Mouse (Mus musculus) neural tube, embryonic 13.5 days (tissue): ENCODE data around the gene Gtpbp2. TPM values are rescaled to one million over a fixed set of nuclear protein-coding genes. Genes with fewer than 3 reads are reported as not detected.

Source experiments
- ATAC-seq: fragments of 200-750 bp; cut with Nextera tagmentation; 2 replicates; pipeline ENCODE4 v1.8.0; 2017; ENCODE audit warnings: low read depth, mild to moderate bottlenecking, moderate TSS enrichment, moderate library complexity
- H3K27ac ChIP-seq: fragments of 300-500 bp; sonication (generic); replicated peaks from 2 replicates; pipeline ENCODE4 v1.5.1; 2015; ENCODE audit warnings: moderate library complexity, mild to moderate bottlenecking, inconsistent platforms
- H3K27me3 ChIP-seq: fragments of 300-500 bp; sonication (generic); 2 replicates; pipeline ENCODE4 v1.6.1; 2015; ENCODE audit warnings: mild to moderate bottlenecking, inconsistent platforms
- H3K36me3 ChIP-seq: fragments of 300-500 bp; sonication (generic); 2 replicates; pipeline ENCODE4 v1.6.1; 2015; ENCODE audit warnings: mild to moderate bottlenecking, inconsistent platforms
- H3K4me1 ChIP-seq: fragments of 300-500 bp; sonication (generic); replicated peaks from 2 replicates; pipeline ENCODE4 v1.6.1; 2015; ENCODE audit warnings: inconsistent platforms
- H3K4me2 ChIP-seq: fragments of 300-500 bp; sonication (generic); 2 replicates; pipeline ENCODE4 v1.6.1; 2015; ENCODE audit warnings: inconsistent platforms, mild to moderate bottlenecking, moderate library complexity
- H3K4me3 ChIP-seq: fragments of 300-500 bp; sonication (generic); 2 replicates; pipeline ENCODE4 v1.5.1; 2015; ENCODE audit warnings: mild to moderate bottlenecking, inconsistent platforms
- H3K9ac ChIP-seq: fragments of 300-500 bp; sonication (generic); 2 replicates; pipeline ENCODE4 v1.6.1; 2015; ENCODE audit warnings: moderate library complexity, mild to moderate bottlenecking, inconsistent platforms
- H3K9me3 ChIP-seq: fragments of 300-500 bp; sonication (generic); 2 replicates; pipeline ENCODE4 v1.6.1; 2016; ENCODE audit warnings: inconsistent platforms
- WGBS: fragments of 180-500 bp; shearing (Covaris S2); methylation state at CpG from one replicate; pipeline ENCODE4 v1.1.7; 2015; 5-methylcytosine and 5-hydroxymethylcytosine counted together
- polyA plus RNA-seq: library from polyadenylated mRNA; unstranded; fragments of >200 nt; fragmentation: Nextera tagmentation; extraction: Ambion mirVana; gene quantifications from 2 replicates; pipeline ENCODE4 v1.2.1, GENCODE M21; 2015

The Gtpbp2 gene
- polyA plus RNA-seq, 1 experiment from 2014 or later = 35.9 TPM

DNA sequence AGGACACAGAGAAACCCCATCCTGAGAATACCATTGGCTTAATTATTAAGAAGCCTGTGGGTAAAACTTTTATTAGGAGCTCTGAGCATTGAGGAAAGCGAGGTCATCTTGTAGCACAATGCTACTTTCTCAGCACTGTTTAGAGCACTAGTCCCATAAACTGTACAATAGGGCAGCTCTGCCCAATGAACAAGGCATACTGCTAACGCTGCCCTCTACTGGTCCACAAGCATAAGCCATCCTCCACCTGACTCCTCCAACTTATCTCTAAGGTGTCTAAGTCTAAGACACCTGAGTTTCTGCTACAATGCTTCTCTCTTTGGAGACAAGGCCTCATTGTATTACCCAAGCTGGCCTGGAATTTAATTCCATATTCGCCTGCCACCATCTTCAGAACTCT lies 9.7 kb downstream of the Gtpbp2 start:
- Histone ChIP-seq H3K4me1 (no peaks in the 10 kb centered on the region), H3K9ac (no peak overlapping the region), H3K9me3 (no peaks in the 10 kb centered on the region), H3K4me3 (no peak overlapping the region), H3K27ac (no peak overlapping the region), H3K27me3 (no peaks in the 10 kb centered on the region), H3K36me3 (peaks cover 78% of the 10 kb centered on the region), H3K4me2 (no peak overlapping the region)
- no peak for ATAC-seq
- WGBS = 74% methylated on average over 3 of the region's 3 CpGs

DNA sequence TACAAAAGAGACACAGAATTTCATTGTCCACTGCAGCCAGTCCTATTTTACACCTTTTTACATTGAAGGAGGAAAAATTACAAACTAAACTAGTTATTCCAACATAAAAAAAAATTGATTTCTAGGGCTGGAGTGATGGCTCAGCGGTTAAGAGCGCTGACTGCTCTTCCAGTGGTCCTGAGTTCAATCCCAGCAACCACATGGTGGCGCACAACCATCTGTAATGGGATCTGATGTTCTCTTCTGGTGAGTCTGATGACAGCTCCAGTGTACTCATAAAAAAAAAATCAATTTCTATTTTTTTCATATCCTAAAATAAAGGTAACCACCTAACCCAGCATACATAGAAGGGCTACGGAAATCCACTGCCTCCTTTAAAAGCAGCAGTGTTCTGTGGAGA lies 21.4 kb downstream of the Gtpbp2 start:
- H3K4me2 ChIP-seq = no peak overlapping the region
- H3K27me3 ChIP-seq = no peaks in the 10 kb centered on the region
- no peak overlapping the region for H3K9ac ChIP-seq
- no peak overlapping the region for H3K4me3 ChIP-seq
- H3K27ac ChIP-seq = no peak overlapping the region
- ATAC-seq = no peak
- no peaks in the 10 kb centered on the region for H3K9me3 ChIP-seq
- no peaks in the 10 kb centered on the region for H3K4me1 ChIP-seq
- WGBS = 89% methylated on average over 4 of the region's 4 CpGs
- H3K36me3 ChIP-seq = peaks cover 97% of the 10 kb centered on the region

GRCm38 (mm10) chr17:46188829-46189228 lies 28.0 kb downstream of the Gtpbp2 start:
- 90% methylated on average over 2 of the region's 2 CpGs for WGBS
- Histone ChIP-seq H3K27me3 (no peaks in the 10 kb centered on the region), H3K4me3 (no peak overlapping the region), H3K36me3 (peaks cover 91% of the 10 kb centered on the region), H3K27ac (no peak overlapping the region), H3K4me2 (no peak overlapping the region), H3K9me3 (no peaks in the 10 kb centered on the region), H3K4me1 (no peaks in the 10 kb centered on the region), H3K9ac (no peak overlapping the region)
- no peak for ATAC-seq

DNA sequence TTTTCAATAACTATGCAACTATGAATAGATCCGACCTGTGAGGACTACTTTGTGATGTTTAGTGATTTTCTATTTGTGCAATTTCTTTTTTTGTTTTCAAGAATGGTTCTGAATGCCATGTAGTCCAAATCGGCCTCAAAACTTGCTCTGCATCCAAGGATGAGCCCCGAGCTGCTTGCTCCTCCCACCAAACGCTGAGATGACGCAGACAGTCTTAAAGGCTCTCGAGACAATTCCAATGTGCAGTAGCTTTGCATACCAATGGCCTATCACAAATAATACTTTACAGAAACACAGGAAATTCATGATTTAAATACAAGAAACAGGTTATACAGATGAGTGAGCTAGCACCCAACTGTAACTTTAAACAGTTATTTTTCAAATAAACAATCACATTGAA lies 40.3 kb downstream of the Gtpbp2 start:
- peaks cover 40% of the 10 kb centered on the region for H3K4me1 ChIP-seq
- WGBS = 75% methylated on average over 6 of the region's 6 CpGs
- no peak for ATAC-seq
- no peaks in the 10 kb centered on the region for H3K9me3 ChIP-seq
- H3K4me2 ChIP-seq = peak overlapping the region; percentile 98
- H3K36me3 ChIP-seq = peaks cover 44% of the 10 kb centered on the region
- H3K9ac ChIP-seq = peak overlapping the region; percentile 90
- no peak overlapping the region for H3K27ac ChIP-seq
- peak overlapping the region; percentile 95 for H3K4me3 ChIP-seq
- no peaks in the 10 kb centered on the region for H3K27me3 ChIP-seq

GRCm38 (mm10) chr17:46202421-46203071 lies 41.7 kb downstream of the Gtpbp2 start, which contains the start of the genes Polh and Xpo5:
Gene Polh, minus strand, starts transcription at chr17:46202645.
Gene Xpo5, plus strand, starts transcription at chr17:46202782.
- WGBS = under 1% methylated on average over 63 of the region's 66 CpGs
- peak within 1 kb of the TSS; percentile 81 for H3K27ac ChIP-seq

DNA sequence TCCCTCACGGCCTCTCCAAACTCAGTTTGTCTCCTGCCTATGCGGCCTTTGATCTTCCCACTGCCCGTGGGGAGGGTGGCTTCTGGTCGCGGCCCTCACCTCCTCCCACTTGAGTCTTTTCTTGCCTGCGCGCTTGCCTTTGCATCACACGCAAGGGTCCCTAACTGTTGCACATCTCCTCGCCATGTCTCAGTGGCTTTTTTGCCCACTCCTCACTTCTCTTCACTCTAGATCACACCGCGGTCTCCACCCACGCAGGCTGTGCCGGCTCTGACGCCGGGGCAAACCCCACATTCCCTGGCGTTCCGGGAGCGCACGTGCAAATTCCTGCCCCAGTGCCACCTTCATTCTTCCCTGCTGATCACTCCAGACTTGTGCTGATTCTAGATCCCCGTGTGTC lies 42.2 kb downstream of the Gtpbp2 start:
- Histone ChIP-seq H3K36me3 (peaks cover 44% of the 10 kb centered on the region), H3K4me2 (peak overlapping the region; percentile 98), H3K9me3 (no peaks in the 10 kb centered on the region), H3K4me1 (peaks cover 40% of the 10 kb centered on the region), H3K4me3 (peak overlapping the region; percentile 95), H3K9ac (peak overlapping the region; percentile 90), H3K27me3 (no peaks in the 10 kb centered on the region), H3K27ac (peak overlapping the region; percentile 81)
- WGBS = under 1% methylated on average over 20 of the region's 20 CpGs
- ATAC-seq = no peak; the same call in 1 of the 2 replicates

More at GRCm38 (mm10) chr17:46202421-46203071, 41.7 kb downstream of the Gtpbp2 start, which contains the start of the genes Polh and Xpo5:
- Histone ChIP-seq H3K4me3 (peak within 1 kb of the TSS; percentile 95), H3K36me3 (peaks cover 44% of the 10 kb centered on the region), H3K27me3 (no peaks in the 10 kb centered on the region), H3K4me2 (peak within 1 kb of the TSS; percentile 98), H3K9ac (peak within 1 kb of the TSS; percentile 90), H3K4me1 (peaks cover 40% of the 10 kb centered on the region), H3K9me3 (no peaks in the 10 kb centered on the region)
- ATAC-seq = peak; percentile 96

DNA sequence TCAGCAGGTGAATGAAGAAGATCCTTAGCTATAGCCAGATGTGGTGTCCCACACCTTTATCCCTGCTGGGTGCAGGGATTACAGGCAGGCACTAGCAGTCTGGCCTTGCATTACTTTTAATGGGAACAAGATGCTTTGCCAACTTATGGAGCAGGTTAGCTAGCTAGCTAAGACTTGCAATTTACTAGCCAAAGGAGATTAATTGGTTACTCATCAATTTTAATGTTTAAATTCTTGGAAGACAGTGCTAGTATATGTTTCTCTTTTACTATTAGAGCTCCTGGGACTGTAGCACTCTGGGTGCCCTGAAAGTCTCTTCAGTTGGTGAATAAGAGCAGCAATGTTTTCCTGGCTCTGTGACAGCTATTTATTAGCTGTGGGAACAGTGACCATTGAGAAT lies 45.8 kb downstream of the Gtpbp2 start:
- no peak for ATAC-seq
- H3K27me3 ChIP-seq = no peaks in the 10 kb centered on the region
- H3K9ac ChIP-seq = no peak overlapping the region
- H3K27ac ChIP-seq = no peak overlapping the region
- H3K36me3 ChIP-seq = peaks cover 68% of the 10 kb centered on the region
- H3K4me1 ChIP-seq = peaks cover 21% of the 10 kb centered on the region
- no peak overlapping the region for H3K4me2 ChIP-seq
- no peaks in the 10 kb centered on the region for H3K9me3 ChIP-seq
- H3K4me3 ChIP-seq = no peak overlapping the region

DNA sequence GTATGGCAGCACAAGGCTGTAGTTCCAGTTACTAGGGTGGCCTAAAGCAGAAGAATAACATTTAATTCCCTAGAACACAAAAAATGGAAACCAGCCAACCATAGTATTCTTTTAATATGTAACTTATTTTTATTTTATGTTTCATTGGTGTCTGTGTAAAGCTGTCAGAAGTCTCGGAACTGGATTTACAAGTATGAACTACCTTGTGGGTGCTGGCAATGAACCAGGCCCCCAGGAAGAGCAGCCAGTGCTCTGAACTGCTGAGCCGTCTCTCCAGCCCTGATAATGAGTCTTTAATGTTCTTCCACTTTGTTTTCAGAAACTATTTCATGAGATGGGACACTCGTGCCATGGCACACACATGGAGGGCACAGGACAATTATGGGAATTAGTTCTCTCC lies 49.7 kb downstream of the Gtpbp2 start:
- H3K4me1 ChIP-seq = no peaks in the 10 kb centered on the region
- no peak for ATAC-seq
- no peak overlapping the region for H3K4me3 ChIP-seq
- no peak overlapping the region for H3K4me2 ChIP-seq
- no peaks in the 10 kb centered on the region for H3K27me3 ChIP-seq
- H3K9me3 ChIP-seq = no peaks in the 10 kb centered on the region
- H3K9ac ChIP-seq = no peak overlapping the region
- 94% methylated on average over 3 of the region's 3 CpGs for WGBS
- H3K27ac ChIP-seq = no peak overlapping the region
- peaks cover 96% of the 10 kb centered on the region for H3K36me3 ChIP-seq

Other genes starting within 250 kb of the Gtpbp2 start
- gene Vegfa, start 128.7 kb upstream of the Gtpbp2 start, polyA plus RNA-seq = 2.6 and 3.0 TPM in 2 replicates
- gene Mrps18a, start 50.0 kb upstream of the Gtpbp2 start, polyA plus RNA-seq = 144 and 154 TPM in 2 replicates
- gene Rsph9, start 16.8 kb upstream of the Gtpbp2 start, polyA plus RNA-seq = 17.3 and 19.9 TPM in 2 replicates
- gene Mad2l1bp, start 7.5 kb upstream of the Gtpbp2 start, polyA plus RNA-seq = 24.1 and 30.8 TPM in 2 replicates
- 8.0 and 8.4 TPM in 2 replicates for gene Polh, start 41.6 kb downstream of the Gtpbp2 start, polyA plus RNA-seq
- gene Xpo5, start 41.8 kb downstream of the Gtpbp2 start, polyA plus RNA-seq = 34.3 and 35.2 TPM in 2 replicates
- gene Polr1c, start 87.0 kb downstream of the Gtpbp2 start, polyA plus RNA-seq = 84.3 and 93.8 TPM in 2 replicates
- 81.9 and 83.1 TPM in 2 replicates for gene Yipf3, start 87.0 kb downstream of the Gtpbp2 start, polyA plus RNA-seq
- 5.2 and 5.8 TPM in 2 replicates for gene Lrrc73, start 92.5 kb downstream of the Gtpbp2 start, polyA plus RNA-seq
- gene Tjap1, start 122.0 kb downstream of the Gtpbp2 start, polyA plus RNA-seq = 35.7 and 36.7 TPM in 2 replicates
- 9.0 and 9.6 TPM in 2 replicates for gene Dlk2, start 136.4 kb downstream of the Gtpbp2 start, polyA plus RNA-seq
- 8.1 and 9.2 TPM in 2 replicates for gene Abcc10, start 167.3 kb downstream of the Gtpbp2 start, polyA plus RNA-seq
- gene Zfp318, start 222.7 kb downstream of the Gtpbp2 start, polyA plus RNA-seq = 20.1 and 20.2 TPM in 2 replicates